Mouse (Mus musculus): ENCODE data around the gene Aldh4a1.

GRCm38 (mm10) chr4:139610954-139611353 is 11.7 kb upstream of the Aldh4a1 start:
- TF ChIP-seq CTCF (IDR thresholded peaks at IDR 0.05; ENCODE audit: insufficient read depth, low read length), result no peak
- TF ChIP-seq POLR2A (IDR thresholded peaks at IDR 0.05; ENCODE audit: borderline replicate concordance, extremely low read depth, low read depth, low read length), result no peak

Data from lung, adult 2 months (tissue).